Mouse (Mus musculus): ENCODE results near the gene Btbd6. TPM values are rescaled to one million over a fixed set of nuclear protein-coding genes. Genes with fewer than 3 reads are reported as not detected.
A peak's percentile ranks its signal among the peaks of the same experiment; 100 is the strongest.

The Btbd6 gene
- total RNA-seq (2015; ENCODE audit: low replicate concordance) = 0.84 and 3.2 TPM in 2 replicates
- total RNA-seq (2017; ENCODE audit: low replicate concordance) = 0.68 and 1.0 TPM in 2 replicates

DNA sequence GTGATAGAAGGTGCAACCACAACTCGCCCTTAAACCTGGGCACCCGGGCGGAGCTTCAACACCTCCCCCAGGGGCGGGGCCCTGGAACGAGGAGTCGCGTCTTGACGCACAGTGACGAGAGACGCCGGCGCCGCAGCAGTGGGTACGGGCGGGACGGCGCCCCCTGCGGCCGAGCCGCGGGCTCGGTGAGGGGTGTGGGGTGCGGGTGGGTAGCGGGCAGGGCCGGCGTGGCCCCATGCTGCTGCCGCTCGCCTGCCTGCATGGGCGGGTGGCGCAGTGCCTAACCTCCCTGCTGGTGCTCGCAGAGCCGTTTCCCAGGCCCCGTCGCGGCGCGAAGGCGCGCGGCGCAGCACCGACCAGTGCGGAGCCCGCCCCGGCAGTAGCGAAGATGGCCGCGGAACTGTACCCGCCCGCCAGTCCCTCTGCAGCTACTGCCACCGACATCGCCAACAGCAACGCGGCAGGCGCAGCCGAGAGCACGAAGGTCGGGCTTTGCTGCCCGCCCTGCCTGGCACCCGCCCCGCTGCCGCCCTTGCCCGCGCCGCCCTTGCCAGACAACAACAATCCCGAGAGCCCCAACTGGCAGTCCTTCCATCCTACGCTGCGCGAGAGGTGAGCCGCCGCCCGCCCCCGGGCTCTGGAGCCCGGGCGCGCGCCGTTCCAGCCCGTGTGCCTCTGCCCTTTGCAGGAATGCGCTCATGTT lies at the start of gene Btbd6:
Btbd6 (plus strand) TSS at position 112 of the 703 bp plus-strand sequence.
- peak; percentile 75 for ATAC-seq (replicated peaks; ENCODE audit: low FRiP score, poor library complexity, severe bottlenecking)

DNA sequence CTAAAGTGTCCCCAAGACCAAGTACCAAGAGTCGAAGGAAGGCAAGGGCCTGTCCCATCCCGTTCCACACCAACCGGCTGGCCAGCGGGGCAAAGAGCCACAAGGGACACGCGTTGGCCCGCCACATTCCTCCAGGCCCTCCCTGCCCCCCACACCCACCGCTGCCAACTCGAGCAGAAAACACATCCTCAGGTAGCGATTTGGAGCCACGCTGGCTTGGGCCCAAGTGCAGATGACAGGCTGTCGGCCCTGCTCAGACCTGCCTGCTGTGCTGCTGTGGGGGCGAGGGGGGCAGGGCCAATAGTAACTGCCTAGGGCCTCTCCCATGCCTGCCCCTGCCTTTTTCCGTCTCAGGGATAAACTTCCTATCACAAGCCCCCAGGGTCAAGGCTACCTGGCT lies 49.0 kb upstream of the Btbd6 start:
- ATAC-seq (replicated peaks; ENCODE audit: low FRiP score, poor library complexity, severe bottlenecking) = no peak

DNA sequence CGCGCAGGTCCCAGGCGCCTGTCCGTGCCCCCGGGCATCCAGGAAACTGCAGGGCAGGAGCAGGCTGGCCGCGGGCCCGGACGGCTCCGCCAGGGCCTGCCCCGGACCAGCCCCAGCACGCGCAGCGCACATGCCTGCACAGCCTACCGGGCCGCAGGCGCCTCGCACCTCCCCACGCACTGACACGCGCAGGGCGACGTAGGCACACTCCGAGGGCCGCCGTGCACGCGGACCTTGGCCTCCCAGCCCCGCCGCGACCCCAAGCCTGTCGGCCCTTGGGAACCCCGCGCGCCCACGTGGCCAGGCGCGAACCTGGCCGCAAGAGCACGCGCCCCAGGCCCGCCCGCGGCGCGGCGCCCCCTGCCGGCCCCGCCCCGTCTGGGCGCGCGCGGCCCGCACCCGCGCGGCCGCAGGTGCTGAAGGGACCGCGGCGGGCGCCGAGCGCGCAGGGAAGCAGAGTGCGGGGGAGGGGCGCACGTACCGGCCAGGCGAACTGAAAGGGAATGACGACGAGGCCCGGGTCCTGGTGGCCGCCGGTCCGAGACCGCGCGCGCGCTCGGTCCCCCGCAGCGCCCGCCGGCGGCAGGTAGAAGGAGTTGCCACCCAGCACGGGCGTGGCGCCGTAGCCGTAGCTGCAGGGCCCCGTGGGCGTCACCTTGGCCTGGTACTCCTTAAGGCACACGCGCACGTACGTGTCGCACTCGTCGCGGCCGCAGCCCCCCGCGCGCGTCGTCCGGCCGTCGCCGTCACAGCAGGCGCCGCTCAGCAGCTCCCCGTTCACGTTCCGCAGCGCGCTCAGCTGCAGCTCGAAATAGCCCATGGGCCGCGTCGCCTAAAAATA lies 47.7 kb upstream of the Btbd6 start:
- ATAC-seq (replicated peaks; ENCODE audit: low FRiP score, poor library complexity, severe bottlenecking) = no peak

DNA sequence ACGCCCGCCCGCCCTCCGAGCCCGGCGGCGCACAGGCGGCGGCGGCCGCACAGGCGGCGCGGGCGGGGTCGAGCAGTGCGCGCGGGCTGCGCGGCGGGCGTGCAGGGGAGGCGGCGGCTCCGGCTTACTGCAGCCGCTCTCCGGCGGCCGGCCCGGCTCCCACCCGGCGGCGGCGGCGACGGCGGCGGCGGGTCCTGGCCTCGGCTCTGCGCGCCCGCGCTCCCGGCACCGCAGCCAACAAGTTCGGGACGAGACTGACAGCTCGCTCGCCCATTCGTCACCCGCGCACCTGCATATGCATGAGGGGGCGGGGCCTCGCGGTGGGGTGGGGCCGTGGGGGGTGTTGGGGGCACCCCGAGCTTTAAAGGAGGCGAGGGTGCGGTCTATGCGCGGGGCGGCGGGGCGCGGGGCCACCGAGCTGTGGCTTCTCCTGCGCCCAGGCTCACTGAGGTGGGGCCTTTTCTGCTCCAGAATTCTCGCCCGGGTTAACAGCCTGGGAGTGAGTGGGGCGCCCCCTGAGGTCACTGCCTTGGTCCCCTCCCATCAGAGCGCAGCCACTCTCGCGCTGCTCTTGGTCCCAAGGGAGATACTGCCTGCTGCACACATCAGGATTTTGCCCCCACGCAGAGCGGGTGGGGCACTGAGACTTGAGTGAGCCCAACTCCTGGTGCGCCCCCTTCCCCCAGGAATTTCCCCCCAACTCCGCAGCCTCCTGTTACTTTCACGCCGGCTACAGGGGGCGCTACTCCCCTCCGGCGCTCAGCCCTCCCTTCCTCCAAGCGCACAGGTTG lies 46.5 kb upstream of the Btbd6 start, which contains the start of gene Jag2:
Jag2 (minus strand) TSS at position 215 of the 791 bp plus-strand sequence.
- no peak for ATAC-seq (replicated peaks; ENCODE audit: low FRiP score, poor library complexity, severe bottlenecking)

DNA sequence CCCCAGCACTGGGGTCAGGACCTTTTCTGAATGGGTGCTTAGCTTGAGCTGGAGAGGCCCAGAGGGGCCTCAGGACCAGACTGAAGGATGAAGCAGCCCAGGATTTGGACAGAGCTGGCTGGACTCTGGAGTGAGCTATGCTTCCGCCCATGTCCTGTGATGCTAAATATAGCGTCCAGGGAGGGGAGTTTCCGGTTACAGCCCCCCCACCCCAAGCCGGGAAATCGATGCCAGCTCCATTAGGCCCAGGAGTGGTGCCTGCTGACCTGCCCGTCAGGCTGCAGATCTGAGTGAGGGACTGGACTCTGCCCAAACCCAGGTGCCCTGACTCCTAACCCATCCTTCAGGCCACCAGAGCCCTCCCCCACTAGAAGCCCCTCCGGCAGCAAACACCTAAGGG lies 43.6 kb upstream of the Btbd6 start:
- ATAC-seq (replicated peaks; ENCODE audit: low FRiP score, poor library complexity, severe bottlenecking) = no peak

DNA sequence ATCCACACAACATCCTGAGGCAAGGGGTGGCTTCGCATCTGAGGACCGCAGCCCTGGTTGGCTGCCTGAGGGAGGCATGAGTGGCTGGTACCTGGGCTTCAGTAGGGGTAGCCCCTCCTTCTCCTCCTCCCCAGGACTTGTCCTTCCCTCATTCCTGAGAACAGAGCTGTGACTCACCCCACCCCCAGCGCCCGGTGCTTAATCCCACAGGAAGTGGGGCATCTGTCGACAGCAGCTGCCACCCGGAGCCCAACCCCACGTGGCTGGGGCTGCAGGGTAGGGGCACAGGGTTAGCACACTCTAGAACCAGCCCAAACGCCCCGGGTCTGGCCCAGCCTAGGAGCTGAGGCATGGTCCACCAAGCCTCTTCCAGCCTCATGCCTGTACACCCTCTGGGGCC lies 38.4 kb upstream of the Btbd6 start:
- ATAC-seq (replicated peaks; ENCODE audit: low FRiP score, poor library complexity, severe bottlenecking) = no peak

DNA sequence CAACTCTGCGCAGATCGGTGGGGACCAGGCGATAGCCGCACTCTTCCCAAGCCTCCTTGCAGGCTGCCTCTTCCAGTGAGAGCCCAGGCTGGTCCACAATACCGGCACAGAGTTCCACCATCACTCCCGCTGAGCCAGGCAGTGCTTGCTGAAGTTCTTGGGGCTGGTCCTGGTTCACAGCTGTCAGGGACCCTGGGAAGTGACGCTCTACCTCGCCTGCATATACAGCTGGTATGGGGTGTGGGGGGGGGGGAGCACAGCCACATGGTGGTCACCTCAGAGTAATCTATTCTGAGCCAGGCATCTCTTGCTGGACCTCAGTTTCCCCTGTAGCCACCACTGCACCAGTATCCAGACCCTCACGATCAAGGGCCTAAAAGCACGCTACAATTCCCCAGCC lies 37.9 kb upstream of the Btbd6 start:
- no peak for ATAC-seq (replicated peaks; ENCODE audit: low FRiP score, poor library complexity, severe bottlenecking)

DNA sequence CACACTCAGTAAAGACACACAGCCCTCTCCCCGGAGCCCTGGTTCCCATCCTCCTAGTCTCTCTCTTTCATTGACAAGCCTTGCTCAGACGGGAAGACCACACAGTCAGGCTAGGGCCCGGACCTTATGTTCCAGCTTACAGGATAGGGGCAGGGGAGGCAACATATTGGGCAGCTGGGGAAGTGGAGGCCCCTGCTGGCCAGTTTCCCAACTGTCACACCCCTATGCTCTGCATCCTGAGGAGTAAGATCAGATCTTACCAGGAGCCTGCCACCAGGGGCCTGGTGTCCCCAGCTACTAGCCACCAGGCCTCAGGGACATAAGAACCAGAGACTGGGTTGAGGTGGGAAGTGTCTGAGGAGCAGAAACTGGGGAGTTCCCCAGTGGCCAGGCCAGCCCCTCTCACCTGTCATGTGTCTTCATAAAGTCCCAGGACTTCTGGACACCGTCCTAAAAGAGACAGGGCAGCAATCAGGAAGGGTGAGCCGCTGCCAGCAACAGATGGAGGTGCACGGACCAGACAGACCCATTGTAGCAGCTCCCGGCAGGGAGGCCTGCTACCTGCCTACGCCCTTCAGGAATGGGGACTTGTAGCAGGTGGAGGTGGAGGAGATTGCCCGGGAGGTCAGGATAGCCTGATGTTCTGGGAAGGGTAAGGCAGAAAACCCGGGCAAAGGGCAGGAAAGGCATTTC lies 37.3 kb upstream of the Btbd6 start:
- ATAC-seq (replicated peaks; ENCODE audit: low FRiP score, poor library complexity, severe bottlenecking) = no peak

DNA sequence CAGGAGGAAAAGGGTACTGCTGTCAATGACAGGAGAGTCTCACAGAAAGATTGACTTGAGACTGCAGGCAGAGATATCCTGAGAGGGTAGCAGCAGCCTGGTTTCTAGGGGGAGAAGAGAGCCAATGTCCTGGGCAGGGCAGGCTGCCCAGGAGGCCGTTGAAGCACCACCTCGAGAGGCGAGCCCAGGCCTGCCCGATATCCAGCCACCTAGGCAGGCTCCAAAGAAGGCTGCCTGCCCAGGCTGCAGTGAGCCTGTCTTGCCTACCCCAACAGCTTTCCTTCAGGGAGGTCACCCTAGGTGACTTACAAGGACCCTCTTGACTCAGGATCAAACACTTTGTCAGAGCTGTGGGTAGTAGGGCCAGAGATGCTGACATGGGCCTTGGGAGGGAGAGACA lies 36.0 kb upstream of the Btbd6 start:
- ATAC-seq (replicated peaks; ENCODE audit: low FRiP score, poor library complexity, severe bottlenecking) = no peak

DNA sequence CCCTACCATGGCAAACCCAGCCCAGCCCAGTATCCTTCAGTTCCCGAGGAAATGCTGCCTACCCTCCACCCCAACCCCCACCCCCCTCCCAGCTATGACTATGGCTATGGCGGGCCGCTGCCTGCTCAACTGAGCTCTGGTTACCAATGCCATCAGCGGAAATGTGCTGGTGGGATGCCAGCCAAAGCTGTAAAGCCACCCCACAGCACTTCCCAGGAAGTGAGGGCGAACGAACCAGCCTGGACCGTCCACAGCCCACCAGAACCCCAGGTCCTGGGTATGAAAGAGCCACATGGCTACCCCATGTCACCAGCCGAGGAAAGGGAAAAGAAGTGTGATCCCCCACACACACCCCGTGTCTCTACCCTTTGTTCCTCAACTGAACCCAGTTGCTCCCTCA lies 35.6 kb upstream of the Btbd6 start:
- ATAC-seq (replicated peaks; ENCODE audit: low FRiP score, poor library complexity, severe bottlenecking) = no peak

DNA sequence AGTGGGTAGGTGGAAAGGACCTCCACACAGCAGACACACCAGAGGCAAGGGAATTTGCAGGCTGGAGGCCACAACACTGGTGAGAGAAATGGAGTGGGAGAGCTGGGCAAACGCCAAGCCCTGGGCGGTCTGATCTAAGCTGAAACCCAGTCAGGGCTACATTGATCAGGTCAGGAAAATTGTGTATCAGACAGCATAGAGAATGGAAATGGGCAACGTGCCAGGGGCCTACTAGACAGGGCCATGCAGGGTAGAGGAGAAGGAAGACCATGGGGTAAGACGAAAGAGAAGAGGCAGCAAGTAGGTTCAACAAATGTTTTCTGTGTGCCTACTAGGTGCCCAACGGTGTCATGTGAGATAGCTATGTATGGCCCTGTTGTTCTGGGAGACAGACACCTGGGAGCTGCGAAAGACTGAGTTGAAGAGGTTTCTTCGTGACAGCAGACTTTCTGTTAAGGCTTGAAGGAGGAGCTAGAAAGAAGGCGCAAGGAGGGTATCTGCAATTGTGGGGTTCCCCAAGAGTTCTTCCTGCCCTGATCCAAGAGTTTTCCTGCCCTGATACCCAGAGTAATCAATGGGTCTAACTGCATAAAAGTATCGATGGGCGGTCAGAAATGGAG lies 35.0 kb upstream of the Btbd6 start:
- ATAC-seq (replicated peaks; ENCODE audit: low FRiP score, poor library complexity, severe bottlenecking) = 0 out of 2 replicates have a peak, but pooled peaks have one; percentile 5

DNA sequence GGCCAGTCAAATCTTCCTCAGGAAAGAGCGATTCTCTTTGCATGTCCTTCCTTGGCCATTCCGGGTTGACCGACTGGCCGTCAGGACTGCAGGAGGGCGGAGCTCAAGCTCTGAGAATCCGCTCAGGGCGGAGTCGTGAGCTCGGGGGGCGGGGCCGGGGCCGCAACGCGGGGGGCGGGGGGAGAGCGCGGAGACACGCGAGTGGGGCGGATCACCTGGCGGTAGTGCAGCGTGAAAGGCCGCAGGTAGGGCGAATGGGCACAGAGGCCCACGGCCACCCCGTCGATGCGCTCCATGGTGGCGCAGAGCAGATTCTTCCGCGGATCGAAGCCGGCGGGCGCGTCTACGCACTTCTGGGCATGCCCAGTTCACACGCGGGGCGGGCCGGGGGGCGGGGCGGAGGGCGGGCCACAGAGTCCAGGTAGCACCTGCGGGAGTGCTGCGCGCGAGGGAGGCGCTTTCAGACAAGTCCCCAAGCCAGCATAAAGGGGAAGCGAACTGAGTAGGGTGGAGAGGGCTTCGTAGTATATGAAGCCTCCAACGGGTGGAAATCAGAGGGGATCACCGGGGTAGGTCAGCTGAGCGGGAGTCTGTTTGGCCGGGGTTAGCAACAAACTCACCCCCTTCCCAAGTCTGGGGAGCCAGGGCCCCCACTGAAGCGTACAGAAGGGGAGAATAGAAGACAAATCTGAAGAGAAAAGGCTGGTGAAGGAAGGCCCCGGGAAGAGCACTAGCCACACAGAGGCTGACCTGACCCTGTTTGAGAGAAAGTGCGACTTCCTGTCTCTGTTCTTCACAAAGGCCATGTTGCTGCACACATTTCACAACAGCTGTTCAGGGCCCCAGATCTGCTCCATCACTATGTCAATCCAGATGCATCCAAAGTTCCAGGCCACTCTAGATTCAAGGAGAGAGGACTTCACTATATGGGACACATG lies 34.2 kb upstream of the Btbd6 start, which contains the start of gene Nudt14:
Nudt14 (minus strand) TSS at position 349 of the 938 bp plus-strand sequence.
- peak; percentile 73 for ATAC-seq (replicated peaks; ENCODE audit: low FRiP score, poor library complexity, severe bottlenecking)

DNA sequence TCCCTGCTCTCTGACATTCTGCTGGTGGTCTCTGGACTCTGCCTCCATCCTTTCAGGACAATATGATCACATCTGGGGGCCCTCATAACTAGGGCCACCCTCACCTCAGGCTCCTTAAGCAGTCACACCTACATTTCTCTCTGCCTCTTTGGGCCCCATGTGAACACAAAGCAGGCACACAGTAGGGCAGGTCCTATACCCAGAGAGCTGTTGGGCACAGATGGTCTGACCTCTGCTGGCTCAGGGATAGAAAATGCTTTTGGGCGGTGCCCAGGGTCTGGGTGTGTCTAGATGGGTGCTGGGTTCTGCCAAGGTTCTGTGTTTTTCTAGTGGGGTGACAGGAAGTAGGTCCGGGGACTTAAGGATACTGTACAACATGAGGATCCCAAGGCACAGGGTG lies 32.6 kb upstream of the Btbd6 start:
- no peak for ATAC-seq (replicated peaks; ENCODE audit: low FRiP score, poor library complexity, severe bottlenecking)

DNA sequence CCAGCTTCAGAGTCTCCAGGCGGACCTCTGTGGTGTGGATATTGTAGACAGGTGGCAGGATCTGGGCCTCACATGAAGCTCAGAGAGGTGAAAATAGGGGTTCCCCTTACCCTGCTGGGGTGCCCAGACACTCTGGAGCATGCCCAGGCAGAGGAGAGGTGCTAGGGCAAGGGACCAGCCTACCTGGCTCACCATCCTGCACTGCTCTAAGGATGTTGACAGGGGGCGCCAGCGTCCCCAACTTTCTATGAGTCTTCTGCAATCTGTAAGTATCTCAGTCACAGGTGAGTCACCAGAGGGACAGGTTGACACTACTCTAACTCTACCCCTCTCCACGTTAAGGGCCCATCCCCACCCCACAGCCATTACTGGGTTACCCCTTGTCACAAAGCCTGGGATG lies 29.0 kb upstream of the Btbd6 start:
- ATAC-seq (replicated peaks; ENCODE audit: low FRiP score, poor library complexity, severe bottlenecking) = no peak

DNA sequence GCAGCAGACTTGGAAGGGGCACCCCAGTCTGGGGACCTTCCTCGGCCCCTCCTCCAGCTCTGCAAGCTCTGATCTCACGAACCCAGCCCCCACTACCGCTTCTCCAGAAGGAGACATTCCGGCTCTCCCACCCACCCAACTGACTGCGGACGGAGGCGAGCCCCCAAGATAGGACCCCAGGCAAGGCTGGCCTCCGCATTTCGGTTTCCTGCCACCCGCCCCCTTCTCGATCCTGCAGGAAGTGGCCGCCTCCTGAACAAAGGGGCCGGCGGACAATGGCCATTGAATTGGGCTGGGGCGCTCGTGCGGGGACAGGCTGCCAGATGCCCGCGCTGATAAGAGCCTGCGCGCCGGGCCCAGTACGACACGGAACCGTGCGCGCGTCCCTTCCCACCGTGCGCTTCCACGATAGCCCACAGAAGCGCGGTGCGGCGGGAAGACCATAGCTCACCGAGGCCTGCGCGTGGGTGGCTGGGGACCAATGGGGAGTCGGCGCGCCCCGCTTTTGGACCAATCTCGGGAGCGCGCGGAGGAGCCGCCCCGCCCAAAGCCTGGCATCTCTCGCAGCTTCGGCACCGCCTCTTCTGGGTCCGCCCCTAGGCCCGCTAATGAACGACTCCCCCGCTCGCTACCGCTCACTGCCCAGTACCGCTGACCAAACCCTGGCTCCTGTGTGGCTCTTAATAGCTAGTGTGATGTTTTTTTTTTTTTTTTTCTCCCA lies 26.1 kb upstream of the Btbd6 start:
- peak; percentile 85 for ATAC-seq (replicated peaks; ENCODE audit: low FRiP score, poor library complexity, severe bottlenecking)

DNA sequence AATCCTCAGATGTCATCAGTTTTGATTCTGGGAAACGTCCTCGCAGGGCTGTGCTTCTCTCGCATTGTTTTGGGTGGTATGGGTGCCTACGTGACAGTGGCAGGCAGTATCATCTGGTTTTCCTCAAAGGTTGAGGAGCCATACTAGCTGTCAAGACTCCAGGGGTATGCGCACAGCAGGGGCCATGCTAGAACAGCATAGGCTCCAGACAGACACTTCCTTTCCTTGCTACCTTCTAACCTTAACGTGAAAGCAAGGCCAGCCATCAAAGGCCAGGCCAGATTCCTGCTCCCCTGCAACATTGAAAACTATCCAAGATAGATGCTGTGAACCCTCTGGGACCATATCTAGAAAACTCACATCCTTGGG lies 25.5 kb upstream of the Btbd6 start:
- ATAC-seq (replicated peaks; ENCODE audit: low FRiP score, poor library complexity, severe bottlenecking) = no peak

DNA sequence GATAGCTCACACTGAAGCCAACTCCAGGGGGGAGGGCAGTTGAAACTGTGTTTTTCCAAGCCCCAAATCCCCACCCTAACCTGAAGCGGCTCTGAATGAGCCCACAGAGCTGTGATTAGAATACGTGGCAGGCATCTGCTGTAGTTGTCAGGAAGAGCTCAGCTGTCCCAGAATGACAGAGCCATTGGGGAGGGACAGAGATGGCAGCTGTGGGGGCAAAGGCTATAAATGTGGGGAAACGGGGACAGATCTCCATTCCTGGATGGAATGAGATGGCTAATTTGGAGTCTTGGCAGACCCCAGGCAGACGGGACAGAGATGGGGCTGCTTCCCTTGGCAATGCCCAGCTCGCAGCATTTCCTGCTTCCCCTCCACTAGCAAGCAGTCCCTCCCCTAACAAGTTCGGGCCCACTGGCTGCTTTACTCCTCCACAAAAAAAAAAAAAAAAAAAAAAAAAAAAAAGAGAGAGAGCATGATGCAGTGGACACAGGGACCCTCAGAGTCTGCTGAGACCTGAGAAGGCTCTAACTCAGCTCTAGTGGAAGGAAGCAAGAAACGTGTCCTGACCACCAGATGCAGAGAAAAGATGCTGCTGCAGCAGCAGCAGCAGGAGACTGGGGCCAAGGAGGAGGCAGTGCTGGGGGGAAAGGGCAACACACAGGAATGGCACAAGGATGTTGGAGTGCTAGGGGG lies 25.0 kb upstream of the Btbd6 start:
- no peak for ATAC-seq (replicated peaks; ENCODE audit: low FRiP score, poor library complexity, severe bottlenecking)

Data from erythroid progenitor cell, adult 5-6 weeks (primary cell).